Mouse (Mus musculus) heart, embryonic 11.5 days (tissue): ENCODE data around the gene Epha6. TPM values are rescaled to one million over a fixed set of nuclear protein-coding genes. Genes with fewer than 3 reads are reported as not detected.
A peak's percentile ranks its signal among the peaks of the same experiment; 100 is the strongest.

Source experiments
- ATAC-seq: fragments of 200-750 bp; cut with Nextera tagmentation; replicated peaks from 2 replicates; pipeline ENCODE4 v1.8.0; 2017; ENCODE audit warnings: moderate library complexity; ENCODE audit not compliant: insufficient number of reproducible peaks, low FRiP score, low TSS enrichment
- H3K27ac ChIP-seq: fragments of 300-500 bp; sonication (generic); 2 replicates; pipeline ENCODE4 v1.5.1; 2014; ENCODE audit warnings: mild to moderate bottlenecking, low read depth, low read length
- H3K27me3 ChIP-seq: fragments of 300-500 bp; sonication (generic); 2 replicates; pipeline ENCODE4 v1.6.1; 2014; ENCODE audit warnings: mild to moderate bottlenecking, low read length, mixed read lengths; ENCODE audit not compliant: control insufficient read depth, insufficient read depth
- H3K36me3 ChIP-seq: fragments of 300-500 bp; sonication (generic); 2 replicates; pipeline ENCODE4 v1.6.1; 2014; ENCODE audit warnings: mild to moderate bottlenecking, low read length, moderate library complexity, mixed read lengths; ENCODE audit not compliant: control insufficient read depth, insufficient read depth
- H3K4me1 ChIP-seq: fragments of 300-500 bp; sonication (generic); 2 replicates; pipeline ENCODE4 v1.6.1; 2014; ENCODE audit warnings: low read length; ENCODE audit not compliant: control insufficient read depth, insufficient read depth
- H3K4me2 ChIP-seq: fragments of 300-500 bp; sonication (generic); 2 replicates; pipeline ENCODE4 v1.6.1; 2014; ENCODE audit warnings: mild to moderate bottlenecking, moderate library complexity
- H3K4me3 ChIP-seq: fragments of 300-500 bp; sonication (generic); 2 replicates; pipeline ENCODE4 v1.5.1; 2014; ENCODE audit warnings: low read depth, low read length
- H3K9ac ChIP-seq: fragments of 300-500 bp; sonication (generic); 2 replicates; pipeline ENCODE4 v1.6.1; 2014; ENCODE audit warnings: mild to moderate bottlenecking, low read depth, low read length, moderate library complexity
- H3K9me3 ChIP-seq: fragments of 300-500 bp; sonication (generic); replicated peaks from 2 replicates; pipeline ENCODE4 v1.6.1; 2016; ENCODE audit warnings: low read length; ENCODE audit not compliant: control insufficient read depth
- WGBS: fragments of 180-500 bp; shearing (Covaris S2); extraction: QIAGEN DNeasy Blood & Tissue Kit; methylation state at CpG from one replicate; pipeline ENCODE4 v1.1.7; 2014; ENCODE audit not compliant: insufficient replicate concordance; 5-methylcytosine and 5-hydroxymethylcytosine counted together
- polyA plus RNA-seq: library from polyadenylated mRNA; unstranded; fragments of >200 nt; fragmentation: Nextera tagmentation; extraction: Ambion mirVana; gene quantifications from 2 replicates; pipeline ENCODE4 v1.2.1, GENCODE M21; 2014

The Epha6 gene
- polyA plus RNA-seq, 1 experiment from 2014 or later, result 0.09 TPM

- Histone ChIP-seq H3K4me2 (no peak overlapping the region), H3K36me3 (no peaks in the 10 kb centered on the region), H3K27ac (no peak overlapping the region), H3K27me3 (no peaks in the 10 kb centered on the region), H3K4me3 (no peak overlapping the region), H3K9ac (no peak overlapping the region), H3K9me3 (no peaks in the 10 kb centered on the region), H3K4me1 (no peaks in the 10 kb centered on the region)
- no peak for ATAC-seq
Measured at GRCm38 (mm10) chr16:60392961-60393360, 212.4 kb downstream of the Epha6 start.

- ATAC-seq, result no peak
- H3K9ac ChIP-seq, result no peak overlapping the region
- H3K36me3 ChIP-seq, result no peaks in the 10 kb centered on the region
- H3K27me3 ChIP-seq, result no peaks in the 10 kb centered on the region
- H3K9me3 ChIP-seq, result no peaks in the 10 kb centered on the region
- H3K27ac ChIP-seq, result no peak overlapping the region
- H3K4me2 ChIP-seq, result no peak overlapping the region
- no peak overlapping the region for H3K4me3 ChIP-seq
- no peaks in the 10 kb centered on the region for H3K4me1 ChIP-seq
Measured at GRCm38 (mm10) chr16:60375147-60375546, 230.2 kb downstream of the Epha6 start.

GRCm38 (mm10) chr16:60283963-60284362, 321.4 kb downstream of the Epha6 start:
- Histone ChIP-seq H3K4me2 (no peak overlapping the region), H3K4me1 (no peaks in the 10 kb centered on the region), H3K9me3 (no peaks in the 10 kb centered on the region), H3K27ac (no peak overlapping the region), H3K36me3 (no peaks in the 10 kb centered on the region), H3K4me3 (no peak overlapping the region), H3K27me3 (no peaks in the 10 kb centered on the region), H3K9ac (no peak overlapping the region)
- ATAC-seq, result no peak
- 69% methylated on average over 1 of the region's 1 CpGs for WGBS

- peak; percentile 52; the same call in 1 of the 2 replicates for ATAC-seq
Measured at GRCm38 (mm10) chr16:60274109-60274508, 331.2 kb downstream of the Epha6 start.

GRCm38 (mm10) chr16:60266367-60267351, 338.7 kb downstream of the Epha6 start:
- WGBS, result 79% methylated on average over 9 of the region's 9 CpGs
- H3K9ac ChIP-seq, result no peak overlapping the region
- H3K9me3 ChIP-seq, result no peaks in the 10 kb centered on the region
- H3K4me3 ChIP-seq, result no peak overlapping the region
- H3K36me3 ChIP-seq, result no peaks in the 10 kb centered on the region
- no peaks in the 10 kb centered on the region for H3K4me1 ChIP-seq
- H3K27ac ChIP-seq, result no peak overlapping the region
- no peaks in the 10 kb centered on the region for H3K27me3 ChIP-seq
- ATAC-seq, result no peak
- no peak overlapping the region for H3K4me2 ChIP-seq

More at GRCm38 (mm10) chr16:60274109-60274508, 331.2 kb downstream of the Epha6 start:
- H3K9ac ChIP-seq, result no peak overlapping the region
- H3K4me1 ChIP-seq, result no peaks in the 10 kb centered on the region
- no peak overlapping the region for H3K27ac ChIP-seq
- no peaks in the 10 kb centered on the region for H3K27me3 ChIP-seq
- no peak overlapping the region for H3K4me3 ChIP-seq
- H3K9me3 ChIP-seq, result no peaks in the 10 kb centered on the region
- H3K4me2 ChIP-seq, result no peak overlapping the region
- 23% methylated on average over 2 of the region's 2 CpGs for WGBS
- no peaks in the 10 kb centered on the region for H3K36me3 ChIP-seq

GRCm38 (mm10) chr16:60264719-60265508, 340.4 kb downstream of the Epha6 start:
- H3K9me3 ChIP-seq, result no peaks in the 10 kb centered on the region
- no peak overlapping the region for H3K4me2 ChIP-seq
- H3K9ac ChIP-seq, result no peak overlapping the region
- no peaks in the 10 kb centered on the region for H3K36me3 ChIP-seq
- H3K4me1 ChIP-seq, result no peaks in the 10 kb centered on the region
- no peak for ATAC-seq
- no peak overlapping the region for H3K27ac ChIP-seq
- H3K27me3 ChIP-seq, result no peaks in the 10 kb centered on the region
- WGBS, result 61% methylated on average over 6 of the region's 6 CpGs
- no peak overlapping the region for H3K4me3 ChIP-seq

- H3K4me1 ChIP-seq, result no peaks in the 10 kb centered on the region
- 76% methylated on average over 7 of the region's 7 CpGs for WGBS
- H3K9ac ChIP-seq, result no peak overlapping the region
- H3K36me3 ChIP-seq, result no peaks in the 10 kb centered on the region
- H3K4me2 ChIP-seq, result no peak overlapping the region
- H3K27me3 ChIP-seq, result no peaks in the 10 kb centered on the region
- H3K27ac ChIP-seq, result no peak overlapping the region
- ATAC-seq, result no peak
- no peak overlapping the region for H3K4me3 ChIP-seq
- H3K9me3 ChIP-seq, result no peaks in the 10 kb centered on the region
Measured at GRCm38 (mm10) chr16:60258151-60258635, 347.1 kb downstream of the Epha6 start.

GRCm38 (mm10) chr16:60257623-60258022, 347.7 kb downstream of the Epha6 start:
- no peak for ATAC-seq
- Histone ChIP-seq H3K36me3 (no peaks in the 10 kb centered on the region), H3K4me1 (no peaks in the 10 kb centered on the region), H3K4me3 (no peak overlapping the region), H3K27me3 (no peaks in the 10 kb centered on the region), H3K9me3 (no peaks in the 10 kb centered on the region), H3K9ac (no peak overlapping the region), H3K27ac (no peak overlapping the region), H3K4me2 (no peak overlapping the region)
- WGBS, result 77% methylated on average over 2 of the region's 2 CpGs
